Mouse (Mus musculus) layer of hippocampus, adult 18-20 months (tissue): ENCODE data around the gene Casp8. TPM values are rescaled to one million over a fixed set of nuclear protein-coding genes. Genes with fewer than 3 reads are reported as not detected.
"Not testable (repeated sequence)": the region's sequence is repeated elsewhere in the genome, so short reads cannot be mapped to it uniquely, and the experiment has no call there.

ENCODE experiments used
- DNase-seq, 2 experiments: peaks; one replicate each; pipeline ENCODE4 v3.0.0; 2022; ENCODE audit warnings: low spot score in 2 of 2
- long read RNA-seq: library from polyadenylated mRNA; stranded (forward); transcript quantifications from one replicate; pipeline ENCODE4 v2.0.0, GENCODE M21; 2021
- total RNA-seq, 2 experiments: library from RNA; stranded (reverse); gene quantifications; 2 replicates each; pipeline ENCODE4 v1.2.3; 2021

The Casp8 gene
- 1 to 10 TPM; 2.0 TPM for total RNA-seq
- long read RNA-seq, partial matches to known transcripts: 0 of 3 reads
- long read RNA-seq, other reads (novel, unspliced or antisense): 0 of 3 reads

- DNase-seq: no peak
Measured at GRCm38 (mm10) chr1:58795291-58796058, at the start of gene Casp8. Gene Casp8 (plus strand): TSS chr1:58795374.

GRCm38 (mm10) chr1:58746880-58747279, 48.3 kb upstream of the Casp8 start:
- DNase-seq: peak; percentile 58 to 82

- DNase-seq: no peak
Measured at GRCm38 (mm10) chr1:58759451-58759850, 35.7 kb upstream of the Casp8 start.

GRCm38 (mm10) chr1:58760581-58760980, 34.6 kb upstream of the Casp8 start:
- no peak for DNase-seq

- DNase-seq: not testable (repeated sequence)
Measured at GRCm38 (mm10) chr1:58761391-58762275, 33.5 kb upstream of the Casp8 start.

GRCm38 (mm10) chr1:58762576-58762975, 32.6 kb upstream of the Casp8 start:
- no peak for DNase-seq

GRCm38 (mm10) chr1:58766446-58766845, 28.7 kb upstream of the Casp8 start:
- DNase-seq: not testable (repeated sequence)

GRCm38 (mm10) chr1:58769136-58769535, 26.0 kb upstream of the Casp8 start:
- no peak for DNase-seq

- DNase-seq: no peak
Measured at GRCm38 (mm10) chr1:58769701-58770100, 25.5 kb upstream of the Casp8 start.

- peak; percentile 28 to 76 for DNase-seq
Measured at GRCm38 (mm10) chr1:58770111-58770720, 25.0 kb upstream of the Casp8 start.

- DNase-seq: no peak
Measured at GRCm38 (mm10) chr1:58772084-58772483, 23.1 kb upstream of the Casp8 start.

- DNase-seq: no peak
Measured at GRCm38 (mm10) chr1:58773280-58773679, 21.9 kb upstream of the Casp8 start.

- no peak for DNase-seq
Measured at GRCm38 (mm10) chr1:58773905-58774304, 21.3 kb upstream of the Casp8 start.

- no peak for DNase-seq
Measured at GRCm38 (mm10) chr1:58775361-58775760, 19.8 kb upstream of the Casp8 start.

GRCm38 (mm10) chr1:58777583-58777982, 17.6 kb upstream of the Casp8 start:
- no peak for DNase-seq

GRCm38 (mm10) chr1:58778226-58778625, 16.9 kb upstream of the Casp8 start:
- DNase-seq: no peak

- DNase-seq: no peak
Measured at GRCm38 (mm10) chr1:58786276-58786675, 8.9 kb upstream of the Casp8 start.

- no peak for DNase-seq
Measured at GRCm38 (mm10) chr1:58788410-58788809, 6.8 kb upstream of the Casp8 start.

- DNase-seq: no peak
Measured at GRCm38 (mm10) chr1:58794705-58795104, 469 bp upstream of the Casp8 start.

GRCm38 (mm10) chr1:58796059-58796363, 837 bp downstream of the Casp8 start:
- DNase-seq: no peak

- DNase-seq: no peak
Measured at GRCm38 (mm10) chr1:58796853-58797252, 1.7 kb downstream of the Casp8 start.

- DNase-seq: no peak
Measured at GRCm38 (mm10) chr1:58797370-58797769, 2.2 kb downstream of the Casp8 start.
